ENCODE assay signal across 27 mouse cellular contexts in the genomic region with DNA sequence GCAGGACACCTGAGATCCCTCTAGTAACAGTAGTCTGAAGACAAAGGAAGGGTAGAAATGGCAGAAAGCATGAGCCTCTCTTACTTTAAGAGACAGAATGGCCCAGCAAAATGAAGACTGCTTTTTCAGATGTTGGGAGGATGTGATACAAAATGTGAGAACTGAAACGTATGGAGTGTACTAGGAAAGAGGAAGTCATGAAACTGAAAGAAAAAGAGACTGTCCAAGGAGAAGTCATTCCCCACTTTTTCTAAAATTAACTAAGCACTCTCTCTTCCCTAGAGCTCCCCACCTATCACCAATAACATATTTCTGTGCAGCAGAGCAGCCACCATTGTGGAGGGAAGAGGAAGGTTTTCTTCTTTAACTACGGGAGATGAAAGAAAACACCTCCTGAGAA. TPM values are rescaled to one million over a fixed set of nuclear protein-coding genes. Genes with fewer than 3 reads are reported as not detected.
"Had no signal": no experiment of that assay in that cellular context is flagged by ENCODE, and none has a peak within 500 bp of the region (broad histone marks: within the 10 kb centered on the region; RNA-seq: fewer than 3 reads in every experiment).

A gene (plus strand): TSS at position 322 of the 400 bp plus-strand sequence.

- H3K27me3 ChIP-seq: kidney, embryonic 15.5 days; limb, embryonic 12.5 days; limb, embryonic 15.5 days; lung, embryonic 15.5 days; midbrain, embryonic 12.5 days; midbrain, embryonic 15.5 days; neural tube, embryonic 13.5 days; stomach, embryonic 15.5 days had no signal

- H3K27ac ChIP-seq: kidney, embryonic 15.5 days; left cerebral cortex, adult 2 months; limb, embryonic 12.5 days; limb, embryonic 15.5 days; liver, embryonic 14.5 days; lung, embryonic 15.5 days; midbrain, embryonic 12.5 days; midbrain, embryonic 15.5 days; neural tube, embryonic 13.5 days; stomach, embryonic 15.5 days had no signal

- H3K4me2 ChIP-seq: kidney, embryonic 15.5 days; limb, embryonic 12.5 days; limb, embryonic 15.5 days; lung, embryonic 15.5 days; midbrain, embryonic 12.5 days; midbrain, embryonic 15.5 days; neural tube, embryonic 13.5 days; stomach, embryonic 15.5 days had no signal

- H3K9ac ChIP-seq: kidney, embryonic 15.5 days; limb, embryonic 12.5 days; limb, embryonic 15.5 days; liver, embryonic 14.5 days; lung, embryonic 15.5 days; midbrain, embryonic 12.5 days; midbrain, embryonic 15.5 days; neural tube, embryonic 13.5 days; stomach, embryonic 15.5 days had no signal

- ATAC-seq: midbrain, embryonic 15.5 days had no signal

- H3K4me3 ChIP-seq: kidney, embryonic 15.5 days; left cerebral cortex, adult 2 months; limb, embryonic 12.5 days; limb, embryonic 15.5 days; lung, embryonic 15.5 days; midbrain, embryonic 12.5 days; midbrain, embryonic 15.5 days; myocyte; neural tube, embryonic 13.5 days; stomach, embryonic 15.5 days had no signal

- DNase-seq: kidney, adult 8-10 months; kidney, postnatal 10 days; kidney, postnatal 36 days; layer of hippocampus, postnatal 36 days; left cerebral cortex, postnatal 4 days; lung, adult 18-20 months; lung, postnatal 10 days; lung, postnatal 36 days; retina, postnatal 1 day; right cerebral cortex, postnatal 25 days; spleen, adult 18-20 months; thymus, adult 18-20 months; thymus, postnatal 36 days had no signal

- H3K4me1 ChIP-seq: kidney, embryonic 15.5 days; limb, embryonic 12.5 days; limb, embryonic 15.5 days; lung, embryonic 15.5 days; midbrain, embryonic 12.5 days; midbrain, embryonic 15.5 days; neural tube, embryonic 13.5 days; stomach, embryonic 15.5 days had no signal

- H3K9me3 ChIP-seq: kidney, embryonic 15.5 days; limb, embryonic 12.5 days; limb, embryonic 15.5 days; lung, embryonic 15.5 days; midbrain, embryonic 15.5 days; neural tube, embryonic 13.5 days; stomach, embryonic 15.5 days had no signal

- H3K36me3 ChIP-seq: kidney, embryonic 15.5 days; limb, embryonic 12.5 days; limb, embryonic 15.5 days; lung, embryonic 15.5 days; midbrain, embryonic 12.5 days; midbrain, embryonic 15.5 days; neural tube, embryonic 13.5 days; stomach, embryonic 15.5 days had no signal

RNA-seq across cellular contexts. Expression of the gene that starts here (rescaled TPM):
- total RNA-seq: layer of hippocampus, adult 8-10 months; layer of hippocampus, postnatal 10 days; layer of hippocampus, postnatal 36 days; left cerebral cortex, adult 2 months; left cerebral cortex, postnatal 10 days; left cerebral cortex, postnatal 4 days had no signal
- polyA plus RNA-seq: kidney, embryonic 15.5 days; limb, embryonic 12.5 days; limb, embryonic 15.5 days; lung, embryonic 15.5 days; midbrain, embryonic 12.5 days; midbrain, embryonic 15.5 days; myocyte; neural tube, embryonic 13.5 days; stomach, embryonic 15.5 days had no signal
